Mouse (Mus musculus): ENCODE data around the gene Cacna2d3. TPM values are rescaled to one million over a fixed set of nuclear protein-coding genes. Genes with fewer than 3 reads are reported as not detected.

The Cacna2d3 gene
- total and polyA plus RNA-seq, 3 experiments = not detected

DNA sequence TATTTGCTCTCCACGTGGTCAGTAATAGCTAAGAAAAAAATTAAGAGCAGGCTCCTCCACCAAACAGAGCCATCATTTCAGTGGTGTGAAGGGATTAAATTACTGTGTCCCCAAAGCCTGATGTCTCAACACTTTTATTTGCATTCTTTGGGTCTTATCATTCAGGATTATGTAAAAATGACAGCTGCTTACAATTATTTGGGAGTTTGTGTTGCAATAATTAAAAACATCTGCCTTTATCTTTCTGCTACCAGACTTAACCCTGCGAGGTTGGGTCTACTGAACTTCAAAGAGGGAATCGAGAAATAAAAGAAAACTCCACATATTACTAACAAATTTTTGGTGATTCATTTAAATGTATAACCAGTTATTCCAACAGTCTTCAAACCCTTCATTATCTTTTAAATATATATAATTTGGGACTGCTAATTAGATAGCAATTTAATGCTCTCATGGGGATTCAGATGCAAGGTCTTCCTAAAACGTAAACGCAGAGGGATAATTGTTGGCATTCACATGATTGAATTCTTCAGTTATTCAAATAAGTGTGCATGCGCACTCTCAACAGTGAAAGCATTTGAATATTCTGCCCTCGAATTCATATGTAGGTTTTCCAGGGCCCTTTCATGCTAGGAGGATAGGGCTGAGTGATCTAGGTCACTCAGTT lies 636.0 kb downstream of the Cacna2d3 start:
- Histone ChIP-seq H3K9me3 (replicated peaks; ENCODE audit: low read length) (peaks cover 61% of the 10 kb centered on the region), H3K4me1 (ENCODE audit: control insufficient read depth in 1 of 2, insufficient read depth in 2 of 2) (no peaks in the 10 kb centered on the region), H3K36me3 (replicated peaks in 1 of 2; ENCODE audit: control insufficient read depth in 1 of 2, insufficient read depth in 1 of 2, low read length in 1 of 2) (no peaks in the 10 kb centered on the region), H3K27ac (ENCODE audit: insufficient read depth, low read depth) (no peak overlapping the region), H3K4me3 (replicated peaks in 1 of 3; ENCODE audit: low read depth in 2 of 3, low read length in 2 of 3, poor library complexity in 1 of 3) (no peak overlapping the region), H3K27me3 (replicated peaks) (no peaks in the 10 kb centered on the region), H3K9ac (ENCODE audit: insufficient read depth, low read depth) (no peak overlapping the region), H3K79me2 (replicated peaks; ENCODE audit: control insufficient read depth, extremely low read depth, insufficient read depth, poor library complexity, severe bottlenecking) (no peaks in the 10 kb centered on the region), H3K4me2 (ENCODE audit: insufficient read depth, low read depth, poor library complexity, severe bottlenecking) (no peak overlapping the region)
- in situ Hi-C loops (cut with MboI; ENCODE audit: low pct_ligation_motif_present, low pct_unique_long_range_greater_than_20kb, low sequenced_read_pairs) = loop anchor here (25.0 kb wide), 1 partner anchor 1273 kb away; no protein-coding TSS in a partner anchor
- dilution Hi-C loops (cut with MboI; ENCODE audit: extremely low pct_ligation_motif_present, extremely low pct_unique_long_range_greater_than_20kb, low sequenced_read_pairs) = no loop called here
- no peak for DNase-seq (ENCODE audit: extremely low read depth)
- TF ChIP-seq GABPA (IDR thresholded peaks at IDR 0.05; ENCODE audit: insufficient replicate concordance, low read depth, low read length) (no peak), JUND (conservative IDR thresholded peaks at IDR 0.05; ENCODE audit: low read depth, low read length) (no peak), IRF4 (IDR thresholded peaks at IDR 0.05; ENCODE audit: low read depth, low read length) (no peak), TBP (conservative IDR thresholded peaks at IDR 0.05; ENCODE audit: low read depth, low read length) (no peak), MAFK (IDR thresholded peaks at IDR 0.05; ENCODE audit: insufficient replicate concordance, low read length) (no peak), ELF1 (IDR thresholded peaks at IDR 0.05; ENCODE audit: low read depth, low read length) (no peak), NELFE (IDR thresholded peaks at IDR 0.05; ENCODE audit: low read depth, low read length) (no peak), USF1 (IDR thresholded peaks at IDR 0.05; ENCODE audit: low read depth, low read length) (no peak), CHD2 (IDR thresholded peaks at IDR 0.05; ENCODE audit: low read length) (no peak), KAT2A (IDR thresholded peaks at IDR 0.05; ENCODE audit: insufficient replicate concordance, low read length) (no peak), MYC (IDR thresholded peaks at IDR 0.05; ENCODE audit: low read depth, low read length) (no peak), NRF1 (IDR thresholded peaks at IDR 0.05; ENCODE audit: low read depth, low read length) (no peak), HCFC1 (IDR thresholded peaks at IDR 0.05; ENCODE audit: low read depth, low read length) (no peak), SMC3 (IDR thresholded peaks at IDR 0.05; ENCODE audit: low read depth, low read length) (no peak), RCOR1 (conservative IDR thresholded peaks at IDR 0.05; ENCODE audit: low read depth, low read length) (no peak), ZNF384 (IDR thresholded peaks at IDR 0.05; ENCODE audit: low read depth, low read length) (no peak), ZMIZ1 (IDR thresholded peaks at IDR 0.05; ENCODE audit: low read depth, low read length) (no peak), E2F4 (IDR thresholded peaks at IDR 0.05; ENCODE audit: insufficient replicate concordance, low read depth, low read length) (no peak), POLR2AphosphoS2 (IDR thresholded peaks at IDR 0.05; ENCODE audit: low read depth, low read length) (no peak), MXI1 (IDR thresholded peaks at IDR 0.05; ENCODE audit: low read depth, low read length) (no peak)

DNA sequence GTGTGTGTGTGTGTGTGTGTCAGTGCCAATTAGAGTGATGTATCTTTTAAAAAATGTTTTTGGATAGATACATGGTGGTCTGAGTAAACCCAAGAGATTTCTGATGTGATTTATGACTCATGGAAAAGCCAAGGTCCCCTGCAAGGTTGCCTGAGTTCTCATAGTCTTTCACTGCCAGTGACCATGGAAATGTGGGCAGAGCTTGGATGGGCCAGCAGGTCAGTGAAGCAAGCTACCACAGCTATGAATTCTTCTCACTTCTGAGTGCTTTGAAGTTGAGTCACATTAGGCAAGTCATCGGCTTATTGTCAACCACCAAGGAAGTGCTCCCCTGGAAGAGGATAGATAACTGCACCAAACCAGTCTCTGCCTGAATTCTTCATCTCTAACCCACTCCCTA lies 639.5 kb downstream of the Cacna2d3 start:
- in situ Hi-C loops (cut with MboI; ENCODE audit: low pct_ligation_motif_present, low pct_unique_long_range_greater_than_20kb, low sequenced_read_pairs) = loop anchor here (25.0 kb wide), 1 partner anchor 1270 kb away; no protein-coding TSS in a partner anchor
- no peaks in the 10 kb centered on the region for H3K36me3 ChIP-seq (replicated peaks in 1 of 2; ENCODE audit: control insufficient read depth in 1 of 2, insufficient read depth in 1 of 2, low read length in 1 of 2)
- no peak for DNase-seq (ENCODE audit: extremely low read depth)
- H3K4me2 ChIP-seq (ENCODE audit: insufficient read depth, low read depth, poor library complexity, severe bottlenecking) = no peak overlapping the region
- H3K4me3 ChIP-seq (replicated peaks in 1 of 3; ENCODE audit: low read depth in 2 of 3, low read length in 2 of 3, poor library complexity in 1 of 3) = no peak overlapping the region
- H3K9me3 ChIP-seq (replicated peaks; ENCODE audit: low read length) = peaks cover 66% of the 10 kb centered on the region
- no peak overlapping the region for H3K27ac ChIP-seq (ENCODE audit: insufficient read depth, low read depth)
- no peaks in the 10 kb centered on the region for H3K4me1 ChIP-seq (ENCODE audit: control insufficient read depth in 1 of 2, insufficient read depth in 2 of 2)
- no peaks in the 10 kb centered on the region for H3K79me2 ChIP-seq (replicated peaks; ENCODE audit: control insufficient read depth, extremely low read depth, insufficient read depth, poor library complexity, severe bottlenecking)
- H3K9ac ChIP-seq (ENCODE audit: insufficient read depth, low read depth) = no peak overlapping the region
- dilution Hi-C loops (cut with MboI; ENCODE audit: extremely low pct_ligation_motif_present, extremely low pct_unique_long_range_greater_than_20kb, low sequenced_read_pairs) = no loop called here
- no peak for TF ChIP-seq JUND (conservative IDR thresholded peaks at IDR 0.05; ENCODE audit: low read depth, low read length)
- TF ChIP-seq CHD2 (IDR thresholded peaks at IDR 0.05; ENCODE audit: low read length) = no peak
- no peak for TF ChIP-seq POLR2AphosphoS2 (IDR thresholded peaks at IDR 0.05; ENCODE audit: low read depth, low read length)
- TF ChIP-seq NRF1 (IDR thresholded peaks at IDR 0.05; ENCODE audit: low read depth, low read length) = no peak
- TF ChIP-seq CHD1 (IDR thresholded peaks at IDR 0.05; ENCODE audit: low read depth, low read length) = no peak
- TF ChIP-seq MAFK (IDR thresholded peaks at IDR 0.05; ENCODE audit: insufficient replicate concordance, low read length) = no peak
- no peak for TF ChIP-seq ZKSCAN1 (IDR thresholded peaks at IDR 0.05; ENCODE audit: borderline replicate concordance, low read depth, low read length)
- no peak for TF ChIP-seq ETS1 (conservative IDR thresholded peaks at IDR 0.05; ENCODE audit: low read depth, low read length)
- no peak for TF ChIP-seq RCOR1 (conservative IDR thresholded peaks at IDR 0.05; ENCODE audit: low read depth, low read length)
- TF ChIP-seq ZC3H11A (IDR thresholded peaks at IDR 0.05; ENCODE audit: low read depth, low read length) = no peak
- no peak for TF ChIP-seq IRF4 (IDR thresholded peaks at IDR 0.05; ENCODE audit: low read depth, low read length)
- TF ChIP-seq UBTF (IDR thresholded peaks at IDR 0.05; ENCODE audit: low read depth, low read length) = no peak
- TF ChIP-seq GABPA (IDR thresholded peaks at IDR 0.05; ENCODE audit: insufficient replicate concordance, low read depth, low read length) = no peak
- TF ChIP-seq HCFC1 (IDR thresholded peaks at IDR 0.05; ENCODE audit: low read depth, low read length) = no peak
- no peak for TF ChIP-seq BHLHE40 (IDR thresholded peaks at IDR 0.05; ENCODE audit: low read depth, low read length)
- no peak for TF ChIP-seq MAX (IDR thresholded peaks at IDR 0.05; ENCODE audit: low read length)
- no peak for TF ChIP-seq ZNF384 (IDR thresholded peaks at IDR 0.05; ENCODE audit: low read depth, low read length)
- TF ChIP-seq RAD21 (IDR thresholded peaks at IDR 0.05; ENCODE audit: low read depth, low read length) = no peak
- no peaks in the 10 kb centered on the region for H3K27me3 ChIP-seq (replicated peaks)

Data from CH12.LX (cell line).